Mouse (Mus musculus) brain, adult 2 months (tissue): ENCODE results near the gene Ncf2.

Experiments used
- DNase-seq: peaks from one replicate; pipeline ENCODE4 v3.0.0; 2011; ENCODE audit warnings: low read depth, low spot score

Gene Ncf2

DNA sequence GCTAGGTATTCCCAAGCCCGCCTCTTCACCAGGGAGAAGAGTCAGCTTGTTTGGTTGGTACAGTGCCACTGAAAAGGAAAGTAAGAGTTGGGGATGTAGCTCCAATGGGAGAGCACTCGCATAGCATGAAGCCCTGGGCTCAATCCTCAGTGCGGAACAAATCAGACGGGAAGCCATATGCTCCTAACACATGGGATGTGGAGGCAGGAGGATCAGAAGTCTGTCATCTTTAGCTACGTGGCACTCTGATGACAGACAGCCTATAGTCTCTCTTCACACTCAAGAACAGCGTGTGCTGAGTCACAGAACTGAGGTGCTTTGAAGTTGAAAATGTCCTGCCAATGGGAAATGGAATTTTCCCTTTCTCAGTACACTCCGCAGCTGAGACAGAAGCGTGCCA, 31.0 kb downstream of the Ncf2 start:
- DNase-seq: peak; percentile 92

DNA sequence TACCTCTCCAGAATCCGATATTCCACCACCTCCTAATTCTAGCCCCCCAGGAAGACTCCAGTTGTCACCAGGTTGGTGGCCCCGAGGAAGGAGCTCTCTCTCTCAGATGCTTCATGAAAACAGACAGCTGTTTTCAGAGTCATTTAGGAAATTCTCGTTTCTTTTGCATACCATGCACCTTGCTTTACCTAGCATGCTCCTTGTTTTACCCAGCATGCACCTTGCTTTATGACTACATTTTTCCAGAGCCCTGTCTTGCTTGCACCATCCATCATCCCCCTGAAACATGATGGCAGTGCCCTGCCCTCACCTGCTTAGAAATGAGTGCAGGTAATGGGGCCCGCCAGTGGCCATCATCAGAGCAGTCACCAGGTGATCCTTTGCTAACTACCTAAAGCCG, 31.6 kb downstream of the Ncf2 start:
- no peak for DNase-seq

DNA sequence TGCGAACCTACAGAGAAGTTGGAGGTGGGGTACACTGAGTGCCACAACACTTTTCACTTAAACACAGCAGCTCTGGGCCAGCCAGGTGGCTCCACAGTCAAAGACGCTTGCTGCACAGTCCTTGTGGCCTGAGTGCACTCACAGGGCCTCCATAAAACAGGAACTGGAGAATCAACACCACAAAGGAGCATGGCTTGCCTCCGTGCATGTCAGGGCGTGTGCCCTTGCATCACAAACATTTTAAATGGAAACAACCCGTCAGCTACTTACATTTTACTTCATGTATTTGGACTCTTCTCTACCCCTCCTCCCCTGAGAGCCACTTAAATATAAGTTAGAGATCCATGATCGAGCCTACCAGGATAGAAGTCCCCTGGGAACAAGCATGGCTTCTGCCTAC, 32.3 kb downstream of the Ncf2 start:
- DNase-seq: no peak

DNA sequence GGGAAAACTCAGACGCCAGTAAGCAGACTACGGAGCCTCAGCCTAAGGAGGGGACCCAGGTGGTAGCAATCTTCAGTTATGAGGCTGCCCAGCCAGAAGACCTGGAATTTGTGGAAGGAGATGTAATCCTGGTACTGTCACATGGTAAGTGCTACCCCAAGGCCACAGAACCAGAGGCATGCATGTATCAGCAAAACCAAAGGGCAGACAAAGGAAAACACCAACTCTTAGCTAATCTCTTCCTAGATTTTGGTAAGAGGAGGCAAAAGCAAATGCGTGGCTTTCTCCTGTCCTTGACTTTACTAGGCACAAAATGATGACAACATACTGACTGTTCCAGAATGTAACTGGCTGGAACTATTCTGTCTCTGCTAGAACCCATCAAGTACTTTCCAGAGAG, 35.1 kb downstream of the Ncf2 start:
- no peak for DNase-seq

DNA sequence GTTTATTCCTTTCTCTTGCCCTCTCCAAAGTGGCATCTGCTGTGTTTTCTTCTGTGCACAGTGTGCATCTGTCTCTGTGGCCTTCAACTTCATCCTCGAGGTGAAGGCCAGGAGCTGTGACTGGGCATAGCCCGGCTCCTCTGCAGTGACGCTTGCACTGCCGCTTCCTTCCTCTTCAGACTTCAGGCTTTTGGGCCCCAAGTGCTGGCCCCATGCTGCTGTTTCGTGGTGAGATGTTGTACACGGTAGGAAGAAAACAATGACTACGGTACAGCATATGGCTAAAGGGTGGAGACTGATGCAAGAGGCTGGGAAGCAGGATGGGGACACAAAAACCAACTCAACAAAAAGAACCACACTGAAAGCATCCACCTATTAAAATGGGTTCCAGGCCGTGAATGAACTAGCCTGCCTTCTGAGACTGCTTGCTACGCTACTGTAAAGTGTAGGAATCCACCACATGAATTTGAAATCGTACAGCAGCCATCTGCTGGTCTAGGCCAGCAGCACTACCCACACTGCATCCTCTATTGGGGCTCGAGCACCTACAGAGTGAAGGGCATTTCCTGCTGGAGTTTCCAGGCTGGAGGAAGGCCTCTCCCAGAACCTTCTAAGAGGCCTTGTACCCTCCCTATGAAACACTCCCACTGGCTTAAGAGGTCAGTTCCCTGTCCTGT, 38.2 kb downstream of the Ncf2 start:
- peak; percentile 58 for DNase-seq

DNA sequence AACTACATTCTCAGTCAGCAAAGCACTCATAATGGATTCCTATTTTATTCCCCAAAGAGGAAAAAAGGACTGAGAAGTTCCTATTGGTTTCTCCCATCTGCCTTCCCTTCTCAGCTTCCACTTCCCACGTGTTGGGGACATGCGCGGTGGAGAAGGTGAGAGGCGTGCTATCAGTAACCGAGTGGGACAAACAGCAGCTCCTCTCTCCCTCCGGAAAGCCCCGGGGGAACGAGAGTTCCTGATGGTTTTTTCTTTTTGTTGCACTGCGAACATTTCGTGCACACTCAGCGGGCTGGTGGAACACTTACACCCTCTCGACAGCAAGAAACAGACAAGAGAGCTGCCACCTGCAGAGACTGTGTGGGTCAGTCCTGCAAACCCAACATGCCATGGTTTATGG, 38.8 kb downstream of the Ncf2 start:
- DNase-seq: peak; percentile 75

GRCm38 (mm10) chr1:152840343-152840742, 40.3 kb downstream of the Ncf2 start:
- no peak for DNase-seq

GRCm38 (mm10) chr1:152841057-152841456, 41.1 kb downstream of the Ncf2 start:
- DNase-seq: no peak

DNA sequence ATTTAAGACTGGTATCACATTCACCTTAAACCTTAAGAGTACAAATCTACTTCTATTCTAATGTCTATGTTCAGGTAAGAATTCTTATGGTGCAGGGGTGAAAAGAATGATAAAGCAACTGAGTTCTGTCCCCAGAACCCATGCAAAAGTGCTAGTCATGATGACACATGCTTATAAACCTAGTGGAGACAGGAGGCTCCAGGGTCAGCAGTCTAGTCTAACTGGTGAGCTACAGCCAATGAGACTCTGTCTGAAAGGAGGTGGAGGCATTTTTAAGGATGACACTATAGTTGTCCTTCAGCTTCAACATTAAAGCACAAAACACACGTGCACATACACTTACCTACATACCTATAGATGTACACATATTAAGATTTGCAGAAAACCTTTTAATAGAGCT, 44.6 kb downstream of the Ncf2 start:
- DNase-seq: no peak

DNA sequence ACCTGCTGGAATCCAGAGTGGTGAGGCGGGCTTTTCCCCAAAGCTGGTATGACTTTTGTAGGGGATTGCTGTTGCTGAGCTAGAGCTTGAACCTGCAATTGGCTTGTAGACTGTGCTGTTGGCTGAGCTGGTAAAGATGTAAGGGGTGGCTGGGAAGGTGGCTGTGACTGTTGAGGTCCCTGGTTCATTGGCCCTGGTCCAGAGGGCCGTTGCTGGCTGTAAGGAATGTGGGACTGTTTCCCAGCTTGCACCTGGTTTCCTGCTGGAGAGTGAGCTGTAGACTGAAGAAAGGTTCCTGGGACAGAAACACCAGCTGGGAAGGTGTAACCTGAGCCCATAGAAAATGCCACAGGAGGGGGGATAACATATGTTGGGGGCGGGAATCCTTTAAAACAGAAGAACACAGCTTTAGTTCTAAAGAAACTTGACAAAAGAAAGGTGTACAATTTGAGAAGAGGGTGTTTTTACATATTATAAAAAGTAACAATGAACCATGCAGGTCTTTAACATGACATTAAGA, 45.3 kb downstream of the Ncf2 start:
- no peak for DNase-seq

GRCm38 (mm10) chr1:152846856-152847255, 46.9 kb downstream of the Ncf2 start:
- no peak for DNase-seq

DNA sequence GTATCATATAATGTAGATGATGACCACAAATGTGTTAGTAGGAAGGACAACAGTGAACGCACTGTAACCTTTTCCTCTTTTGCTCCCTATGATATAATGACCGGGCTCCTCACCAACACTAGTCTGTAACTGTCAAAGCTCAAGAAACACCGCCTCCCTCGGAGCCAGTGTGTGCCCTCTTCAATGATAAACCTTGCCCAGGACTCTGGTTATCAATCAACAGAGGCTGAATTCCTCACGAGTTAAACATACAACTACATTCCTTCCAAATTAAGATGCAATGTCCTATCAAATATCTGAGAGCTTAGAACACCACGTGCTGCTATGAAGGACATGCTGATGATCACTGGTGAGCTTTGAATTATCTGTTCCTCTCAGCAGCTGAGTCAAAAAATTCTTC, 69.9 kb downstream of the Ncf2 start:
- DNase-seq: no peak

GRCm38 (mm10) chr1:152871031-152871430, 71.0 kb downstream of the Ncf2 start:
- no peak for DNase-seq
